Mouse (Mus musculus) thymus, adult 2 months (tissue): ENCODE measurements around the gene 9430097D07Rik. TPM values are rescaled to one million over a fixed set of nuclear protein-coding genes. Genes with fewer than 3 reads are reported as not detected.
A peak's percentile ranks its signal among the peaks of the same experiment; 100 is the strongest.

Experiments
- DNase-seq: peaks from one replicate; pipeline ENCODE4 v3.0.0; 2021
- H3K27ac ChIP-seq: fragments of 200-500 bp; 2 replicates; pipeline ENCODE4 v1.5.1; 2012; ENCODE audit warnings: low read length, control low read depth; ENCODE audit not compliant: control insufficient read depth, insufficient read depth
- H3K27me3 ChIP-seq: fragments of 200-500 bp; 2 replicates; pipeline ENCODE4 v1.6.1; 2012; ENCODE audit warnings: mild to moderate bottlenecking, low read length, moderate library complexity, mixed read lengths; ENCODE audit not compliant: control insufficient read depth, insufficient read depth
- H3K36me3 ChIP-seq: fragments of 200-500 bp; 2 replicates; pipeline ENCODE4 v1.6.1; 2012; ENCODE audit warnings: mild to moderate bottlenecking, low read length, moderate library complexity; ENCODE audit not compliant: control insufficient read depth, insufficient read depth
- H3K4me1 ChIP-seq: fragments of 200-500 bp; replicated peaks from 2 replicates; pipeline ENCODE4 v1.6.1; 2012; ENCODE audit warnings: low read length; ENCODE audit not compliant: control insufficient read depth, insufficient read depth
- H3K4me3 ChIP-seq: fragments of 200-500 bp; 2 replicates; pipeline ENCODE4 v1.5.1; 2012; ENCODE audit warnings: mild to moderate bottlenecking, low read length, control low read depth, moderate library complexity; ENCODE audit not compliant: control insufficient read depth, insufficient read depth
- CTCF ChIP-seq: fragments of 200-500 bp; IDR thresholded peaks from 2 replicates; pipeline ENCODE4 v1.5.1; 2012; ENCODE audit warnings: mild to moderate bottlenecking, control low read depth, low read length, moderate library complexity, borderline replicate concordance; ENCODE audit not compliant: control insufficient read depth, poor library complexity, insufficient read depth; ENCODE audit errors: extremely low read depth
- POLR2A ChIP-seq: fragments of 200-500 bp; IDR thresholded peaks from 2 replicates; pipeline ENCODE4 v1.6.1; 2012; ENCODE audit warnings: mild to moderate bottlenecking, low read length, control low read depth, moderate library complexity; ENCODE audit not compliant: control insufficient read depth, poor library complexity, insufficient read depth; ENCODE audit errors: extremely low read depth
- WGBS: fragments of 180-500 bp; shearing (Covaris S2); methylation state at CpG from one replicate; pipeline ENCODE4 v1.1.7; 2018; 5-methylcytosine and 5-hydroxymethylcytosine counted together
- polyA plus RNA-seq: library from polyadenylated mRNA; depleted of rRNA; stranded (reverse); fragments of >200 nt; gene quantifications from 2 replicates; pipeline ENCODE4 v1.2.3, GENCODE M21; 2012

The 9430097D07Rik gene
- polyA plus RNA-seq, 1 experiment = not detected

DNA sequence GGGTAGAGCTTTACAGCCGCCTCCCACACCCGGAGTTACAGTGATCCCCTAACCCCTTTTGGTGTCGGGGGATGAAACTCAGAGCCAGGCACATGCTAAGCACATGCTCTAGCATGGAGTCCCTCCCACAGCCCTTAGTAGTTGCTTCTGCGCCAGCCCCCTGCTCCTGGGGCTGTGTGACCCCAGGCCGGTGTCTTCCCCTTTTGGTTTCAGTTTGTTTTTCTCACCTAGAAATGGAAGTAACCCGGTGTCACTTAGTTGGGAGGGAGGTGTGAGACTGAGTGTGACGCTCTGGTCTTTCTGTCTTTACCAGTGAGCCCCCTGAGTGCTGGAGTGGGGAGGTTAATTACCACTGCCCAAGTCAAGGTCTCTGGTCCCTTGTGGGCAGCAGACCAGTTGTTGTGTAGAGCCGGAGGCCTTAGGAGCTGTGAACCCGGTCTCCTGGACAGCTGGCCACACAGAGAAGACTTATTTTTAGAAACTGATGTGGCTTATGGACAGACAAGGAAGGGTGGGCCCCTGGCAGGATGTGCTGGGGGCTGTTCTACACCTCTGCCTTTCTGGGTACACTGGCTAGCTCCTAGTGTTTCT, 12.3 kb upstream of the 9430097D07Rik start:
- peak overlapping the region; percentile 61; the same call in 1 of the 2 replicates for H3K27ac ChIP-seq

DNA sequence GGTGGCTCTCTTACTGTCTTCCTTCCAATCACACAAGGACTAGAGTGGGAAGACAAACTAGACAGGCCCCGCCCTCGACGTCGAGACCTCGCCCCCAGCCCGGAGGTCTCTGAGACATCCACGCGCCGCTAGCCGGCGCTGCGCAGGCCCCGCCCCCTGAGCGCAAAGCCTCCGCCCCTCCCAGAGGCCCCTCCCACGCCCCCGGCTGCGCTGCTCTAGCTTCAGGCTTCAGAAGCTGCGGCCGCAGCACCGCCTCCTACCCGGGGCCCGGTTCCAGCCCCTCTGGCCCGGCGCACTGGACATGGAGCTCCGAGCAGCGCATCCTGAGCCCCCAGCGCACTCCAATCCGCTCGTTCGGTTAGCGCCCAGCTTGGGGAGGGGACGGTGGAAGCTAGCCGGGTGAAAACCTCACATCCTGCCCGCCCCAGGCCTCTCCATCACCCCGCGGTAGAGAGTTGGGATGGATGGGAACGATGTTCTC, 11.4 kb upstream of the 9430097D07Rik start, which contains the start of gene St6galnac4:
Gene St6galnac4, plus strand, starts transcription at position 225 of the 481 bp plus-strand sequence.
- Histone ChIP-seq H3K27ac (peak within 1 kb of the TSS; percentile 61; the same call in 1 of the 2 replicates), H3K4me1 (peaks cover 24% of the 10 kb centered on the region), H3K36me3 (no peaks in the 10 kb centered on the region), H3K27me3 (no peaks in the 10 kb centered on the region), H3K4me3 (peak within 1 kb of the TSS; percentile 67)
- TF ChIP-seq POLR2A = peak; percentile 48; the same call in 1 of the 2 replicates
- peak; percentile 60; the same call in 1 of the 2 replicates for TF ChIP-seq CTCF
- DNase-seq = peak; percentile 91
- WGBS = 0% methylated on average over 38 of the region's 38 CpGs

More for the DNA sequence above, 12.3 kb upstream of the 9430097D07Rik start:
- TF ChIP-seq CTCF = no peak
- no peak for TF ChIP-seq POLR2A
- DNase-seq = peak; percentile 30
- H3K4me1 ChIP-seq = peaks cover 22% of the 10 kb centered on the region
- H3K27me3 ChIP-seq = no peaks in the 10 kb centered on the region
- no peaks in the 10 kb centered on the region for H3K36me3 ChIP-seq
- peak overlapping the region; percentile 67 for H3K4me3 ChIP-seq
- WGBS = 4% methylated on average over 9 of the region's 9 CpGs

DNA sequence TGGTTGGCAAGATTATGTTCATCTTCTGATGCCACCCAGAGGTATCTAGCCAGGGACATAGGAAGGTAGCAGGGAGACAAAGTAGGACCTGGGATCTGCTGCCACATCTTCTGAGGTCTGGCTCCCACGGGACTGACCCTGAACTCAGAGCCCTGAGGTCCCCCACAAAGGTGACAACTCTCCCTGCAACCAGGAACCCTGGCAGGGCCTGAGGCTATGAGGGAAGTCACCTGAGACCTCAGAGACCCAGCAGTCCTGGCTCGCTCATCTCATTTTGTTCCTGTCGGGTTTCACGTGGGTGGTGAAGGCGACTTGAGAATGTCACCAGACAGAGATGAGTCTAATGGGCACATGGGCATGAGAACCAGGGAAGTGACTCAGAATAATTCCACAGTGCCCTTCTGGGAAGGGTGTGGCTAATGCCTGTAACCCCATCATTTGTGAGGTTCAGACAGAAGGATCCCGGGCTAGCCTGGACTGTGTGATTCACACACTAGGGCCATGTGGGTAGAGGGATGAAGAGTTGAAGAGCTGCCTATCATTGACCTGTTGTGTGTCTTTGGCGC, 9.7 kb upstream of the 9430097D07Rik start:
- no peak for DNase-seq
- Histone ChIP-seq H3K27ac (no peak overlapping the region), H3K4me1 (peaks cover 24% of the 10 kb centered on the region), H3K27me3 (no peaks in the 10 kb centered on the region), H3K36me3 (no peaks in the 10 kb centered on the region), H3K4me3 (no peak overlapping the region)
- 89% methylated on average over 7 of the region's 7 CpGs for WGBS
- TF ChIP-seq POLR2A (no peak), CTCF (no peak)

DNA sequence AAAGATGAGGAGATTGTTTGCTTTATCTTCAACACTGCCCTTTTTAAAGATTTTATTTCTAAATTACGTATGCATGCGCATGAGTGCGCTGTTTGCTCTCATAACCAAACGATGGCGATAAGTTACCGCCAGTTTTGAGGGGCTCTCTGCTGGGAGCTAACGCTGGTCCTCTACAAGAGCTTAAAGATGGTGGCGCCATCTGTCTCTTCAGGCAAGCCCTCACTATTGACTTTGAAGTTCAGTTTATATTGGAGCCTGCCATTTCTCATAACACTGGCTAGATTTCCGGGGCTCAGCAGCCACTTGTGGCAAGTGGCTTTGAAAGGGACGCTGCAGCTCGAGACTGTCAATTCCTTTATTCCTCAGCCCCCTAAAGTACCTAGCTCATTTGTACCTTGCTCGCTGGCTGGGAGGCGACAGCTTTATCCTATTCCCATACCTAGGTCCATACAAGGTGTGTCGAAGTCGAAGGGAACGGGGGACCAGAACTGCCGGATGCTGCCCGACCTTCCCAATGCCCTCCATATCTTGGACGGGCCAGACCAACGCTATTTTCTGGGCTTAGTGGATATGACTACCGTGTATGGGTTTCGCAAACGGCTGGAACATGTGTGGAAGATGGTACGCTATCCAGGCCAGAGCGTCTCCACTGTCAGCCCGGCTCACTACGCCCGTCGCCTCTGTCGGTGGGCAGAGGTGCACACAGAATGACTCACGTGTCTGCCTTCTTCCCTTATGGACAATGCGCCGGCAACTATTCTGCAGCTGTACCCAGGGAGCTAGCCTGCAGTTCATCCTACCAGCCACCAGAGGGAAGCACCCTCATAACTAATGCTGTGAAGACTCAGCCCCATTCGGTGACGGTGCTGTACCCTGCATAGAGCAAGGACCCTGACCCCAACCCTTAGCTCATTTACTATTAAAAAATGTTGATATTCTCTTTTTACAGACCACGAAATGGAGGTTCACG, 7.6 kb upstream of the 9430097D07Rik start:
- peak; percentile 83 for DNase-seq
- H3K4me1 ChIP-seq = peaks cover 21% of the 10 kb centered on the region
- WGBS = 12% methylated on average over 37 of the region's 37 CpGs
- no peak overlapping the region for H3K27ac ChIP-seq
- H3K36me3 ChIP-seq = no peaks in the 10 kb centered on the region
- peak overlapping the region; percentile 6; the same call in 1 of the 2 replicates for H3K4me3 ChIP-seq
- H3K27me3 ChIP-seq = no peaks in the 10 kb centered on the region
- TF ChIP-seq POLR2A (no peak), CTCF (peak; percentile 89; the same call in 1 of the 2 replicates)

DNA sequence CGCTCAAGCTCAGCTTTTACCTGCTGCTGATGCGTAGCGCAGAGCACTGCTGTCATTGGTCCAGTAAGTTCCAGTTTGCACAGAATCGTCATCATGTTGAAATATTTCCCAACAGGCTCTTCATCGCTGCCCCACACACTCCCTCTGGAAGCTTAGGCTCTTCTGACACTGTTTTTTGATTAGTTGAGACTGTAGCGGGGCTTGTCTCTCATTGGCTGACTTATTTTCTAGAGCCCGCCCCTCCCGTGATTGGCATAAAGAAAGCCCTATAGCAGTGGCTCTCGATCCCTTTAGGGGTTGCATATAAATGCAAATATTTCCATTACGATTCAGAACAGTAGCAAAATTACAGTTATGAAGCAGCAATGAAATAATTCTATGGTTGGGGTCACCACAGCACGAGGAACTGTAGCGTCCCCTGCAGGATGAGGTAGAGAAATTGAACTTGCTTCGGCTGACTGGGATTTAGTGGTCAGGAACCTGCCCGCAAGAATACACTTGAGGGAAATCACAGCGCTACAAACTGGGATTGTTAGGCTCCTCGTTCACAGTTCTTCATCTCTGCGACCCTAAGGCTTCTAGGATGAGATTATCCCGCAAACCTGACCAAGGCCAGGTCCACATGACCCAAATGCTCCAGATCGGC, 6.1 kb upstream of the 9430097D07Rik start:
- no peak overlapping the region for H3K27ac ChIP-seq

More for the DNA sequence above, 6.1 kb upstream of the 9430097D07Rik start:
- Histone ChIP-seq H3K4me3 (no peak overlapping the region), H3K4me1 (peaks cover 11% of the 10 kb centered on the region), H3K36me3 (no peaks in the 10 kb centered on the region), H3K27me3 (no peaks in the 10 kb centered on the region)
- no peak for DNase-seq
- 65% methylated on average over 19 of the region's 19 CpGs for WGBS
- TF ChIP-seq CTCF = no peak
- TF ChIP-seq POLR2A = no peak
